Mouse (Mus musculus) embryo, embryonic 11 days (tissue): Measurements from ENCODE around the gene Trpm3.

Source experiments
- DNase-seq: peaks from one replicate; pipeline ENCODE4 v3.0.0-alpha.2; 2015

Gene Trpm3

DNA sequence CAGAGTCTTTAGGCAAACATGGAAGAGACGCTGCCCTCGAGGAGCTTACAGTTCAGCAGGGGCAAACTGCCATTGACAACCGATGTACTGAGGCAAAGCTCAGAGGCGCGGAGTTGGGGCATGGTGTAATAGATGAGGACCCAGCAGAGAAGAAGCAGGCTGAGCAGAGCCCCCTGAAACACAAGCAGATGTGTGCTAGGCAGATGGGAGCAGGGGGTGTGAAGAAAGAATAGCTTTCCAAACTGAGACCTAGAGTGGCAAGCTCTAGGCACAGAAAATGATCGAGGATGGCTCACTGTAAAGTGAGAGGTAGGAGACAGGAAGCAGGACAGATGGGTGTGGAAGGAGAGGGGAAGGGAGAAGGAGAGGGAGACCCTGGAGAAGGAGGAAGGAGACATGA is 792.2 kb downstream of the Trpm3 start:
- DNase-seq, result no peak

DNA sequence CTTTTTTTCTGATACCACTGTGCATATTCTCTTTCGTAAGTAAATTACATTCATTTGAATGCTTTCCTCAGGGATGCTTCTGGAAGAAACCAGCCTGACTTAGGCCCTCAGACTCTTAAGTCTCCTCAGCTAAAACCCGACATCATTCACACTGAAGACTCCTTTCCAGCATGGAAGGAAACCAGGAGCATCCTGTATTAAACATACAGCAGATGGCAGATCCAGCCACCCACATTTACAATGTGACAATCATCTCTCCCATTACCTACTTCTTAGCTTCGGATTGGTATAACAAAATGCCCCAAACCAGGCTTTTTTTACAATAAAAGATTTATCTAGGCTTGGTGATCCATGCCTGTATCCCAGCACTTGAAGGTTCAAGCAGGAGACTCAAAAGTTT is 796.2 kb downstream of the Trpm3 start:
- DNase-seq, result no peak

- no peak for DNase-seq
Measured at GRCm38 (mm10) chr19:22938848-22939724, 800.2 kb downstream of the Trpm3 start.

GRCm38 (mm10) chr19:22939836-22940235 is 801.0 kb downstream of the Trpm3 start:
- DNase-seq, result no peak

DNA sequence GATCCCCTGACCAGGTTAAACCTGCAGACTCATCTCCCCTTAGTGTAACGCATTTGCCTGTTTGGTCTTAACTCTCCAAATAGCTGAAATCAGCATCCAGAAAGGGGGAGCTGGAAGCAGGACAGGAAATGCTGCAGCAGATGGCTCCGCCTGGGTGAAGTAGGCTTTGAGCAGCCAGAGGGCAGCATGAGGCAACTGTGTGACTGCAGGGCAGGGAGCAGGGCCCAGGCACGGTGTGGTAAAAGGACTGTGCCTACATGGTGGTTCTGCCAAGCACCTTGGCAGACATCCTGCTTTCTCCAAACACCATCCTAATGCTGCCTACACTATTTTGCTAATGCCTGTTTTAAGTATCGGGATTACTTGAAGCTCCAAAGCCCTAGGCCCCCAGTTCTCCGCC is 801.6 kb downstream of the Trpm3 start:
- DNase-seq, result peak; percentile 46

DNA sequence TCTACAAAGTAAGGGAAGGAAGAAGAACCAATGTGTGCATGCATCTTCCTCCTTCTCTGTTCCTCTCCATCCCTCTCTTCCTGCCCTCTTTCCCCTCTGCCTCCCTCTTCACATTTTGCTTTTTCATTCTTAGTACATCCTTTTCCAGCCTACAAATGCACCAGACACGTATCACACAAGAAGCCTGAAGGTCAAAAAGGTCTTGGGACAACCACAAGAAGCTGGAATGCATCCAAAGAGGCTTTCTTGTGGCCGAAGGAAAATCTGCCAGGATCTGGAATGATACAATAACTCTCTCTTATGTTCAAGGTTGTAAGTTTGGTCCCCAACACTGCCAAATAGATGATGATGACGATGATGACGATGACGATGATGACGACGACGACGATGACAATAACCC is 802.1 kb downstream of the Trpm3 start:
- DNase-seq, result no peak

DNA sequence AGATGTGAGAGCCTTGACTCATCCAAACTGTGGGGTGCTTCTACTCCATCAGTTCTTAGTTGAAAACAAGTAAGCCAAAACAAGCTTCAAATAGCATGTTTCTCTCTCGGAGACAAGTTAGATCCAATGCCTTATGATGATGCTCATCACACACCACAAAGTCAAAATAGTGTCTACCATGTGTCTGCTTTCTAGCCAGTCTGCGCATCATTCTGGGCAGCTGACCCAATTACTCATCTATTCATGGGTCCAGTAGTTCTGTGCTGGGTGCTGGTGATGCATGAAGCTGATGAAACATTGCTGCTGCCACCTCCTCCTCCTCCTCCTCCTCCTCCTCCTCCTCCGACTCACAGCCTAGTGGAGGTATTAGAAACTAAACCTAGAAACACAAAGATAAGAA is 813.6 kb downstream of the Trpm3 start:
- DNase-seq, result no peak

DNA sequence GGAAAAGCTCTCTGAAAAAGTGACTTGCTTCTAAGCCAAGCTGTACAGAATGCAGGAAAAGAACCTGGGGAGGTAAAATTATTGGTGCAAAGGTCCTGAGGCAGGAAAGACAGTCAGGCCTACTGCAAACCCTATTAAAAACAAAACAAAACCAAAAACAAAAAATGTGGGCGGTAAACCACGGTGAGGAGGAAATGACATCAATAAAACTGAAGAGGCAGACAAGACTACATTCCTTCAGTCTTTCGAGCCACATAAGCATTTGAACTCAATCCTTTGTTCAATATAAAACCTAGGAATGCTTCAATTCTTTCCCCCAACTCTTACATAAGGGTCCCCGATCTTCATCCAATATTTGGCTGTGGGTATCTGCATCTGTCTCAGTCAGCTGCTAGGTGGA is 814.3 kb downstream of the Trpm3 start:
- no peak for DNase-seq

GRCm38 (mm10) chr19:22958414-22958813 is 819.6 kb downstream of the Trpm3 start:
- no peak for DNase-seq

GRCm38 (mm10) chr19:22960450-22961265 is 821.8 kb downstream of the Trpm3 start:
- DNase-seq, result no peak

GRCm38 (mm10) chr19:22962001-22962708 is 823.3 kb downstream of the Trpm3 start:
- DNase-seq, result no peak

GRCm38 (mm10) chr19:22962731-22963130 is 823.9 kb downstream of the Trpm3 start:
- no peak for DNase-seq

DNA sequence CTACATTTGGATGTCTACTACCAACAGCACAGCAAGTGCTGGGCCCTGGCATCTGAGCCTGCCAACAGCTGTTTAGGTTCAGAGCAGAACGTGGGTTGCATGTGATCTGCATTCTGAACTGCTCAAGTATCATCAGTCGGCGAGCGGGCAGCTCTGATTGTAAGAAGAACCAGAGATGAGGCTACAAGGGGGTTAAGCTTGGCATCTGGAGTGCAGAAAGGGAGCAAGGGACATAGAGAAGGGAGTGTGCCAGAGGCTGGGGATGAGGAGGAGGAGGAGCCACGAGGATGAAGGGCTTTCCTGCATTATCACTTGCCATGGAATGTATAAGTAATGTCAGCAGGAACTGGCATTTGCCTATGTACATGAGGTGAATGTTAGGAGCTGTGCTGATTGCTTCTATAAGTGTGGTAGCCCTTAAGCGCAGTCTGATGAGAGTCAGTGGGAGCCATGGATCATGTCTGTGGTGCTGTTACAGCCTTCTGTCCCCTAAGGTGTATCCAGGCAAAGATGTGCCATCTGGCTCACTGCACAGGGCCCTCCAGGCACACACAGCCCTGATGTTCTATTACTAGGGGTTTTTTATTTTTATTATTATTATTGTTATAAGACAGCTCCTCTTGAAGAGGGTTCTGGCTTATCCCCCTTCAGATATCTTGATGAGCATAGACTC is 825.0 kb downstream of the Trpm3 start:
- no peak for DNase-seq

- DNase-seq, result no peak
Measured at GRCm38 (mm10) chr19:22965470-22965869, 826.6 kb downstream of the Trpm3 start.

DNA sequence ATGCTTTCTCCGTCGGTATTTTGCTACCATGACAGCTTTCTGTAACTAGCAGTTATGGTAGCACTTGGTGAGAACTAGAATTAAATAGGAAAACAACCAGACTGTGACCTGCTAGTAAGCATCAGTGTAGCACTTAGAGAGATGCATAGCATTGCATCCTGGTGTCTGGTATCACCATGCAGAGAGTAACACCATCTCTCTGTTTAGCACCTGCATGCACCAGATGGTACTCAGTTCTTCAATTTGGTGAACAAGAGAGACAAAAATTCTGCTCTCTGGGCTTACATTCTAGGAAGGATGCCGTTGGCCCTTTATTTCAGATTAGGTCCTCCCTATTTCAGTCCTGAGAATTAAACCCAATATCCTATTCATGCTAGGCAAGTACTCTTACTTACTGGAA is 834.4 kb downstream of the Trpm3 start:
- no peak for DNase-seq

GRCm38 (mm10) chr19:22973727-22974126 is 834.9 kb downstream of the Trpm3 start:
- no peak for DNase-seq

DNA sequence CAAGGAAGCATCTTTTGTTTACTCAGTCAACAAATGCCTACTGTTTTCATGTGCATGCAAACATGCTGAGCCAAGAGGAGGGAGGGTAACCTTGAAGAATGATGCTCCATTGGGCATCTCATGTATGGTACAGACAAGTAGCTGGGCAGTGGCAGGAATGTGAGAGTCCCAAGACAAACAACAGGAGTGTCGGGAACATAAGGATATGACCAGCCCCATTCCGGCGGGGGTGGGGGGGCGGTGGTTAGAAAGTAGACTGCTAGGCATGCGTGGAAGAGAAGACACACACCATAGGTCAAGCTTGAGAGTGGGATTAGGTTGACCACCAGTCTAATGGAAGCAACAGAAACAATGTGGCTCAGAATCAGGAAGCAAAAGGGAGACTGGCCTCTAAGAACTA is 837.0 kb downstream of the Trpm3 start:
- no peak for DNase-seq

DNA sequence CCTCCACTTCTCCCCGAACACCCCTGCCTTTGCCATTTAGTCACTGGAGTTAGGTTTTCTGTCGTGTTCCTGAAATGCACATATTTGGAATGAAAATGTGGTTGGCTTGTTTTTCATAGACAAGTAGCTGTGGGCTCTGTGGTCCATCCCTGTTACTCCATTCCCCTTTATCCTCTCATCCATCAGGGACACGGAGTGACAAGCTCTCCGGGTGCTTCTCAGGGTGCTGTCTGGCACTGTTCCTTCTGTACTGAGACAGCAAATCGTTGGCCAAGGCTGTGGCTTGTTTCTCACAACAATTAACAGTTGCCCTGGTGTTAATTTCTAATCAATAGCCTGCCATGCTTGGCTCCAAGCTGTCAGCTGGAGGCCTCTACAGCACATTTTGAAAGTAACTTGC is 838.7 kb downstream of the Trpm3 start:
- no peak for DNase-seq

- no peak for DNase-seq
Measured at GRCm38 (mm10) chr19:22978763-22979162, 839.9 kb downstream of the Trpm3 start.

DNA sequence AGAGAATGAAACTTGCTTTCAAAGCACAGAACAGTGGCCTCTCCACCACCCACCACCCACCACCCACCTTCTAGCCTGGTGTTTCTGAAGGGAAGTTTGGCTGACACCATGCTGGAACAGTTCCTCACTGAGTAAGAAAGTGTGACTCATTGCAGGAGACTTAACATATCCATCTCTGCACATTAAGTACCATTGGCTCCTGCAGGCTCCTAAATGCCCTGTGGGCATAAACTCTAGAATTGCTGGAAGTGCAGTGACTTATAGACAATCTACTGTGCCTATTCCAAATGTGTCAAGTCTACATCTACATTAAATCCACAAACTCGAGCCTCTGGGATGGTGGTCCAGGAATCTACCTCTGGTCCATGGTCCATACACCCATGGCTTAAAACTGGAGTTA is 840.3 kb downstream of the Trpm3 start:
- DNase-seq, result no peak

- DNase-seq, result no peak
Measured at GRCm38 (mm10) chr19:22987914-22988313, 849.1 kb downstream of the Trpm3 start.

DNA sequence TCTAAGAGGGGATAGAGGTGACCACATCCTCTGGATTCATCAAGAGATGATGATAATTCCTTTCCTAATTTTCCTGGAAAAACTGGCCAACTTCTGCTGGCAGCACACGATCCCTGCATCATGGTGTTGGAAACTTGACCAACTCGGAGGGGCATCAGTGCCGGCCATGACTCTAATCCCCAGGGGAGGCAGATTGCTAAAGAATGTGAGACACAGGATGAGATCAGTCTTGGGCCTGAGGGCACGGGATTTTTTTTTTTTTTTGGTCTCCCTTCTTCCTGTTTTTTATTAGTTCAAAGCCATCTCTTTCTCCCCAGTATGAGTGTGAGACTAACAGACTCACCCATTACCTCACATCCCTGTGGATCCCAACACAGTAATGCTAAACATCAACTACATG is 855.1 kb downstream of the Trpm3 start:
- DNase-seq, result no peak

DNA sequence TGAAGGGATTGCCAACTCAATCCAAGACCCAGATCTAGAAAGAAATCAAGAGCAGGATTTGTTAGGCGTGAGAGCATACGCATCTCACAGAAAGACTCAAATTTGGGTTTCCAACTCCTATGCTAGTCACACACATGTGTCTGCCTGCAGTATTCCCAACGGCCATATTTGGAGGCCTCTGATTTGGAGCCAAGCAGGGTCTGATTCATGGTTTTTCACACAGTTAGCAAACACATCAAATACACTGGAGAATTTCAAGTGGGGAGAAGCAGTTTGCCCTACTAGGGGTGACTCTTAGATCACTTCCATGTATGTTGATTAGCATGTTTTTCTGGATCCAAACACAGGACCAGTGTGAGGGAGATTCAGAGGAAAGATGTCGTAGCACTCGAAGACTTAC is 855.7 kb downstream of the Trpm3 start:
- no peak for DNase-seq
